Mouse (Mus musculus): ENCODE results near the gene Lhfp.

GRCm38 (mm10) chr3:53203656-53204055 lies 162.3 kb downstream of the Lhfp start:
- no peak for TF ChIP-seq CTCF (IDR thresholded peaks at IDR 0.05; ENCODE audit: low read depth, low read length)
- no peak for TF ChIP-seq EP300 (IDR thresholded peaks at IDR 0.05; ENCODE audit: insufficient read depth, low read depth, low read length)

Measured in ES-Bruce4 (cell line).